Mouse (Mus musculus) neutrophil, adult 5-6 weeks (primary cell): ENCODE data around the gene Kcnab3. TPM values are rescaled to one million over a fixed set of nuclear protein-coding genes. Genes with fewer than 3 reads are reported as not detected.

Source experiments
- ATAC-seq: fragments of 151-379, 151-347 bp; 2 replicates; pipeline ENCODE4 v1.8.0; 2017; ENCODE audit warnings: mild to moderate bottlenecking, moderate TSS enrichment; ENCODE audit not compliant: insufficient number of reproducible peaks, poor library complexity, low FRiP score, severe bottlenecking; ENCODE audit errors: extremely low read depth
- total RNA-seq: library from RNA; stranded (forward); fragments of 200-1000 nt; gene quantifications from 2 replicates; pipeline ENCODE4 v1.2.3, GENCODE M21; 2017

Kcnab3 gene
- total RNA-seq, 1 experiment from 2014 or later, result 0.47 TPM

DNA sequence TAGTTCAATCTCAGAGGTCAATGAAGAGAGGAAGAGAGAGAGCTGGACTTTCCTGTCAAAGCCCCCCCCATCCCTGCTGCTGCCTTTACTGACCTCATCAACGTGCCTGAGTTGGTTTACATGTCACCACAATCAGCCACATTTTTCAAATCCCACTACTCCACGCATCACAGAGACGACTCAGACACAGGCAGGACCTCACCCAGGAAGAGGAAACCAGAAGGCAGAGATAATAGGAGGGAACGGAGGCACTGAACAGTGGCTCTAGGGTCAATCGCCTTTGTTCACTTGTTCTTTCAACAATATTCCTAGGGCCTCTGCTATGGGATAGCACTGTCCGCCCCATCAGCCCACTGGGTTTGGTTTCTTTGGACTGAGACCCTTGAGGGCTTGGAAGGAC is 1.6 kb downstream of the Kcnab3 start:
- ATAC-seq, result no peak

DNA sequence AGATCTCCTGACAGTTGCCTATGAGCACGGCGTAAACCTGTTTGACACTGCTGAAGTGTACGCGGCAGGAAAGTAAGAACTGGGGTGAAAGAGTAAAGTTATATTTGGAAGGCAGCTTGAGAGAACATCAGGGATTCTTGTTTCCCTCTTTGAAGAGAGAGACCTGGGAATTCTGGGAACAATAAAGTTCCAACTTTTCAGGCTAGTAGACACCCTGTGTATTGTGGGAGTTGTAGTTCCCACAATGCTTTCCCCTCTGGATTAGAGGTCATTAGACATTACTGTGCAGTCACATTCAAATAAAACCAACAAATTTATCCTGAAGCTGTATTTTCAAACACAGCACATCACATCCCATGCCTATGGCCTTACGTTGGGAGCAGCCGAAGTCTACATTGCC is 2.5 kb downstream of the Kcnab3 start:
- ATAC-seq, result no peak

DNA sequence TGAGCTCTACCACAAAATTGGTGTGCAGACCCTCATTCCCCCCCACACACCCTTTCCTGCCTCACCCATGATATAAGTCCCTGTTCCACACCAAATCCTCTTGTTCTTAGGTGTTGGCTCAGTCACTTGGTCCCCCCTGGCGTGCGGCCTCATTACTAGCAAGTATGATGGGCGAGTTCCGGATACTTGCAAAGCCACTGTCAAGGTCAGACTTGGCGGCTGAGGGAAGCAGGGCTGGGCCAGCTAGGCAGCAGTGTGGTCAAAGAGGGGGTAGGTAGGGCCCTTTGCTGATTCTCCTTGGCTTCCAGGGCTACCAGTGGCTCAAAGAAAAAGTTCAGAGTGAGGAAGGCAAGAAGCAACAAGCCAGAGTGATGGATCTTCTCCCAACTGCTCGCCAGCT is 5.1 kb downstream of the Kcnab3 start:
- no peak for ATAC-seq

DNA sequence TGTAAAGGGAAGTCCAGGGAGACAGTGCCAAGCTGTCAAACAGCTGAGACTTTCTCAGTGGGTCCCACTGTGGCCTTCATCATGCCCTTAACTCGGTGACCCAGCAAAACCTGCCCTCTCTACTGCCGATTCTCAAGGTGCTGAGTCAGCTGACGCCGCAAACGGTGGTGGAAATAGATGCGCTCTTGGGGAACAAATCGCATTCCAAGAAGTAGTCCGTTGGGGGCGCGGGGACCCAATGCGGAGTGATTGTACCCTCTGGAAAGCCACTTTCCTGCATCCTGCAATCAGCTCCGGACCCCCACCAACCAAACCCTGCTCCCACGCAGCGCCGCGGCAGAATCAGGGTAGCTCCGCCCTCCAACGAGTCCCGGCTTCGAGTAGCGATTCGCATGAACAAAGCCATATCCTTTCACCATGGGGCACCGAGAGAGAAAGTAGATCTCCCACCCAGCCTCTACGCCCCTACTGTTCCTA is 5.9 kb downstream of the Kcnab3 start:
- peak; percentile 69 for ATAC-seq

DNA sequence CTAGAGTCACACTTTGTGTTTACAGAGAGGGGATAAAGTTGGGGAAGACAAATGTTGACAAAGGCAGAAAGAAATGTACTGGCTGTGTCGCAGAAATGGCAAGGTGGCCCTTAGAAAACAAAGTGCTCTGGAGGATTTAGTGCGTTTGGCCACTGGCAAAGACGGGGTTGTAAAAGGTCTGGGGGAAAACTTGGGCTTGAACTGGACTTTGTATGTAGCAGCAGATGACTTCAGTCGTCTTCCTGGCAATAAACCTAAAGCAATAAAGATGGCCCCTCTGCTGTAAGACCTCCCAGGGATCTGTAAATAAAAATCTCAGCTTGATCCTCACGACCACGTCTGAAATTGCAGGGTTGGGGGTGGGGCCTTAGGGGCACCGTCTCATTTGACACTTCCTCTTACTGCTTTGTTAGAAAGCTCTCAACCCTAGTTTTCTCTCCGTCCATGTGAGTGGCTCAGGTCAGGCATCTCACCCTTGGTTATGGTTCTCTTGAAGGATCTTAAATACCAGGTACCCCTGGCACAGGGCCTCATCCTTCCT is 6.7 kb downstream of the Kcnab3 start:
- no peak for ATAC-seq

DNA sequence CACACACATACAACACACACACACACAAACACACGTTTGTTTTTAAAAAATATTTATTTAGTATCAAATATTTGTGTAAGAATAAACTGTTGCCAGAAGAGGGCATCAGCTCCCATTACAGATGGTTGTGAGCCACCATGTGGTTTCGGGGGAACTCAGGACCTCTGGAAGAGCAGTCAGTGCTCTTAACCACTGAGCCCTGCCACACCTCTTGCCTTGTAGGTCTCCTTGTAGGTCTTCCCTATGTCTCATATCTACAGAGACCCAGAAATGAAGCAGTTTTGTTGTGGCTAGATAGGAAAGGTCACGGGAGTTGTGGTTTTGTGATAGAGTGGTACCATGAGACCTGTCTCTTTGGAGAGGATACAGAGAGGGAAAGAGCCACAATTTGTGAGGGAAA is 7.9 kb downstream of the Kcnab3 start:
- ATAC-seq, result no peak

DNA sequence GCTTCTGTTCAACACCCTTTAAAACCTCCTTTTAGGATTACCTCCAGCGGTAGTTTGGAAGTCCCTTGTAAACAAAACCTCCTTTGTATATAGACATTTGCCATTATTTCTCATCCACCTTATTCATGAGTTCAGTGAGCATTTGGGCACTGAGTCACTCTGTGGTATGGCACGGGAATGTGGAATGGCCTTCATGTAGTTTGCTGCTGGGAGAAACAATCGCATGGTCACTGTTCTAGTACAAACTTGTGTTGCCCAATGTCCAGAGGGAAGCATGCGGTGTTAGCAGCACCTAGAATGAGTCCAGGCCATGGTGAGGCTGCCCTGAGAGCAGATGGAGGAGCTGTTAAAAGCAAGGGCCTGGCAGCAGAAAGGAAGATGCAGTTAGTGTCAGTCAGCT is 8.7 kb downstream of the Kcnab3 start:
- no peak for ATAC-seq

DNA sequence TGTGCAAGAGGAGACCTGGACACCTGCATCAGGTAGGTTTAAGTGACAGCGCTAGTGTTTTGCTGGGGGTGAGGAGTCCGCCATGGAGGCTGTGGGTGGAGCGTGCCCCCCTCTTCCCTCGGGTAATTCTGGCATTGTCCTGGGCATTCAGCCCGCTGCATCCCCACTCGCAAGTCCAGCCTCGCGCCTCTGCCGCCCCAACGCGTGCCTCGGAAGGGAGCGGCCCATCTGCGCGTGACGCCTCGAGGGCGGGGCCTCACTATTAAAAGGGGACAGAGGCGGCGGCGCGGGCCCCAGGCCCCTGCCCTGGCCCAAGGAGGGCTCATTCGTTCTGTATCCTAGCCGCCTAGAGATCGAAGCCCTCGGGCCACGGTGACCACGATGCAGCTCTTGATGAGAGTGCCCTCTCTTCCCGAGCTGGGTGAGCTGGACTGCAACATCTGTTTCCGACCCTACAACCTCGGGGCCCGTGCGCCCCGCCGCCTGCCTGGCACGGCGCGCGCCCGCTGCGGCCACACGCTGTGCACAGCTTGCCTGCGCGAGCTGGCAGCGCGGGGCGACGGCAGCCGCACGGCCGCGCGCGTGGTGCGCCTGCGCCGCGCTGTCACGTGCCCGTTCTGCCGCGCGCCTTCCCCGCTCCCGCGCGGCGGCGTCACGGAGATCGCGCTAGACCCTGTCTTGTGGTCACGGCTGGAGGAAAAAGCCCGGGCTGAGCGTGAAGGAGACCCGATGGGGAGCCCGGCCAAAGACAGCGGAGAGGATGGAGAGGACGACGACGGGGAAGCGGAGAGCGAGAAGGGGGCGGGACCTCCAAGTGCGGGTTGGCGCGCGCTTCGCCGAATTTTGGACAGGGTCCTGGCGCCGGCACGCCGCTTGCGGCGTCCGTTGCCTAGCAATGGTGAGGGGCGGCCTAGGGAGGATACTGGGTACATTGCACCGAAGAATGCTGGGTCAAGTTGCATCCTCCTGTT is 14.4 kb downstream of the Kcnab3 start, which contains the start of gene Rnf227:
Gene Rnf227, plus strand, starts transcription at position 301 of the 971 bp plus-strand sequence.
- ATAC-seq, result peak; percentile 21; the same call in 1 of the 2 replicates

DNA sequence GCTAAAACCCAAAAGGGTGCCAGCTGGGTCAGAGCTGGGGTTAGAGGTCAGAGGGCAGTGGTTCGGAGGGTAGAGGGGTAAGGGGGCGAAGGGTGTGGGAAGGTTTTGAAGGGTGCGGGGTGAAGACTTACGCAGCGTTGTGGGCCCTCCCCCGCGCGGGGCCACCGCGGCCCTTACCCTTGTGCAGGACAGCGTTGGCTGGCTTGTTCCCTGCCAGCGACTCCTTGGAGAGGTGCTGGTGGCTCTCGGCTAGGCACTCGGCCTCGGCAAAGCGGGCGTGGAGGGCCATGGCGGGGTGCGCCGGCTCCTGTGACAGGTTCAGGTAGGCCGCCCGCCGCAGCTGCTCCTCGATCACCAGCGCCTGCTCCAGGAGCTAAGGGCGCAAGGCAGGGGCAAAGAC is 20.4 kb downstream of the Kcnab3 start:
- ATAC-seq, result no peak

DNA sequence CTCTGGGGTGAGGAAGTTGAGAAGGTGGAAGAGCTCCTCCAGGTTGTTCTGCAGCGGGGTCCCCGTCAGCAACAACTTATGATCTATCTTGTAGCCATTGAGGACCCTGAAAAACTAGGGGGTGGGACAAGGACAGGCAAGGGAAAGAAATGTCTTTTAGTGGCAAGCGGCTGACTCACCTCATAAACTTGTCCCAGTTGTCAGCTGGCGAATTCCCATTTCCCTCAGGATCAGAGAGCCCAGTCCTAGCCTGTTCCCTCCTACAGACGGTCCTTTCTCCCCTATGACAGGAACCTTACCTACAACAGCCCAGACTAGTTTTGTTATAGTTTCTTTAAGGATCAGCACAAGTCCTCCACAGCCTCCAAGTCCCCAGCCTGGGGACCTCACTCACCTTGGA is 30.5 kb downstream of the Kcnab3 start:
- ATAC-seq, result no peak

DNA sequence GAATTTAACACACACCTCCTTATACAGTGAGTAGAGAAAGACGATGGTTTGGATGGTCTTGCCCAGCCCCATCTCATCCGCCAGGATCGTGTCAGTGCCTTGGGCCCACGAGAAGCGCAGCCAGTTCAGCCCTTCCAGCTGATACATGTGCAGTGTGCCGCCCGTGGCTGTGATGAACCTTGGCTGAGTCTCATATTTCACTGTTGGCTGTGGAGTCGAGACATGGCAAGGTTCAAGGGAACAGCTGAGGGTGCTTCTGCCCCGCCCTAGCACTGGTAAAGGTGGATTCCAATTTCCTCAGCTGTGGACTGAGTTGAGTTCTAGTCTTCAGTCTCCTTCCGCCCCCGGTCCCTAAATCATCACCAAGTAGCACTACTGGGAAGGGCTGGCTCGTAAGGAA is 31.6 kb downstream of the Kcnab3 start:
- ATAC-seq, result no peak

DNA sequence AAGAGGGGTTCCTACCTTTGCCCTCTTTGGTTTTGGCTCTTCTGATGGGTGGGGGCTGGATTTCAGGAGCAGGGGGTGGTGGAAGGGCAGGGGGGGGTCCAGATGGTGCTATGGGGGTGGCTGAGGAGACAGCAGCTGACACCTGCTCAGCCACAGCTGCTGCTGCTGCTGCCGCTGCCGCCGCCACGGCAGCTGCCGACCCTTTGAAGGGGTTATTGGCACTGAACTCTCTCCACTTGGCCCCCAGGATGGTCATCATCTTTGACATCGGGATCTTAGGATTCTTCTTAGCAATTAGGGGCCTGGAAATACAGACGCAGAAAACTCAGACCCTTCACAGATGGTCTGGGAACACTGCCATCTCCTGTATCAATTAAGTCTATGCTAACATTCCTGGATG is 36.0 kb downstream of the Kcnab3 start:
- ATAC-seq, result no peak

DNA sequence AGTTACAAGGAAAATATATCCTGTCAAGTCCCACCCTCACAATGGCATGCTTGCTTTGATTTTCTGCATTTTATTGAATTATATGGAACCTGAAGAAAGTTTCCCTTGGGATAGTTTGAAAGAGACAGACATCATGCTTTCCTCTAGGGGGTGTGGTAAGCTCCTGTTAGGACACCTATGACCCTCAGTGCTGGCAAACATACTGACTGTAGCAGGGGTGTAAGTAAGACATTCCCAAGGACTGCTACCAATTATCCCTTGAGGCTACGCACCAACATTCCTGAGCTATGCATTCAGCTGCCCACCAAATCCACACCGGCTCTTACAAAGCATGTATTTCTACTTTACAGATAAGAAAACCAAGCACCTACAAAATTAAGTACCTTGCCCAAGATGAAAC is 36.4 kb downstream of the Kcnab3 start:
- ATAC-seq, result no peak

DNA sequence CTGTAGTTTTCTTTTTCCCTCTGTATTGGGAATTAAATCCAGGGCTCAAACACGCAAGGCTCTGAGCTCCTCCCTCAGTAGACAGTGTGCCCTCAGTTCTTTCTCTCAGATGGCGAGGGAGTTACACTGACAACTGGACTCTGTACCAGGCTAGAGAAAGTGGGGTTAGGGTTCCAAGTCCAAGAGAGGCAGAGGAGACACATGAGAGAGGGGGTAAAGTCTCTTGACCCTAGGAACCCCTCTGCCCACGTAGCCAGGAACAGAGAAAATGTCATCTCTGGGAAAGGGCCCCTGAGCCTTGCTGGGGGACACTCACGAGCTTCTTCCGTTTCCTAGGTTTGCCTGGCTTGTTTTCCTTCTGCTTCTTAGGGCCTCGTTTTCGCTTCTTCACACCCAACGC is 38.3 kb downstream of the Kcnab3 start:
- no peak for ATAC-seq

DNA sequence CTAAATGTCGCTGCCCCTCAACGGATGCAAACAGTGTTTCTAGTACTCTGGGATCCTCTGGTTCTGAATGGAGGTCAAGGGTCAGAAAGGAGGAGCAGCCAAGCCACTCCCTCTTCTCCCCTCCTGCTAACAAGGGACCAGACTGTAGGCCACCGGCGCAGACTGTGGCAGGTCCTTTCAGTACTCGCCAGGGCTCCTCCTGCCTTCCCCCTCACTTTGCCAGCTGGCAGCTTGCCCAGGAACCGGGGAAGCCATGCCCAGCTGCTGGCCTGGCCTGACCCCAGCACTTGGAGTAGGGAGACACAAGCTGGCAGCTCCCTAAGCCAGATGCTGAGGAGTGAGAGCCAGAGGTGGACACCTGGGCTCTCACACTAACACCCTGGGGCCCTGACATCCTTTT is 38.9 kb downstream of the Kcnab3 start:
- no peak for ATAC-seq

DNA sequence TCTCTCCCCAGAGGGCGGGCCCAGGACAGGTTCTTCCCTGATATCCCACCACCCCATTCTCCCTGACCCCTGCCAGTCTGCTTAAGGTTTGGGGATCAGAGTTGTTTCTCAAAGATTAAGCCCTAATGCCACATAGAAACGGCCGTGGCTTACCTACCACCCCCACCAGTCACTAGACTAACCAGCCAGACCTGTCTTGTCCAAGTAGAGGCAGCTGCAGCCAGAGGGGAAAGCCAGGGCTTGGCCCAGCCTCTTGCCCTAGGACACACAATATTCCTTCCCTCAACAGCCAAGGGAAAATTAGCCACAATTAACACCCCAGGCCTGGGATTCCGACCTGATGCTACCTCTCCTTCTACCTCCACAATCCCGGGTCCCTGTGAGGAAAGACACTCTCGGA is 39.7 kb downstream of the Kcnab3 start:
- no peak for ATAC-seq

DNA sequence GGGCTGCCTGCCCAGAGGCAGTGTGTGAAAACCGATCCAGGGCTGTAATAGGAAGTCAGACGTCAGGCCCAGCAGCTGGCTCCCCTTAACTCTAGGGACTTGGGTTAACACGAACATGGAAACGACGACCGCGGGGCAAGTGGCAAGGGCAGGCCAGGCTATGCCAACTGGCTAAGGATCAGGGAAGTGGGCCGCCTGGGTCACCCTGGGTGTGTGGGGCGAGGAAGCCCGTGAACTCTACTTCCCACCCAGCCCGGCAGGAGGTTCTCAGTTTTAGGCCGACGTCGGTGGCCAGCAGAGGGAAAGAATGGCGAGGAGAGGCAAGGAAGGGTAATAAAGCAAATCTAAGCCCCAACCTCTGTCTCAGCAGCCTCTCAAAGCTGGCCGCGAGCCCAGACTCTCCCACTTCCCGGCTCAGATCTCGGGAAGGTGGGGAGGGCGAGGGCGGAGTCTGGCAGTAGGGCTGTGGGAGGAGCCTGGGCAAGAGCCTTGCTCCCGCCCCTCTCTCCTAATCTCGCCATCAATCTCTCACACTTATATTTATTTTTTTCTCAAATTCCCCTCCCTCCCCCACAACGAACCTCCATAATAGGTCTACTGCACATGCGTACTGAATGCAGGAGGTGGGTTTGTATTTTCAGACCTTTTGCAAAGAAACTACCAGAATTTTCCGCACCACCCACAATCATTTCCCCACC is 40.2 kb downstream of the Kcnab3 start:
- ATAC-seq, result peak; percentile 60

DNA sequence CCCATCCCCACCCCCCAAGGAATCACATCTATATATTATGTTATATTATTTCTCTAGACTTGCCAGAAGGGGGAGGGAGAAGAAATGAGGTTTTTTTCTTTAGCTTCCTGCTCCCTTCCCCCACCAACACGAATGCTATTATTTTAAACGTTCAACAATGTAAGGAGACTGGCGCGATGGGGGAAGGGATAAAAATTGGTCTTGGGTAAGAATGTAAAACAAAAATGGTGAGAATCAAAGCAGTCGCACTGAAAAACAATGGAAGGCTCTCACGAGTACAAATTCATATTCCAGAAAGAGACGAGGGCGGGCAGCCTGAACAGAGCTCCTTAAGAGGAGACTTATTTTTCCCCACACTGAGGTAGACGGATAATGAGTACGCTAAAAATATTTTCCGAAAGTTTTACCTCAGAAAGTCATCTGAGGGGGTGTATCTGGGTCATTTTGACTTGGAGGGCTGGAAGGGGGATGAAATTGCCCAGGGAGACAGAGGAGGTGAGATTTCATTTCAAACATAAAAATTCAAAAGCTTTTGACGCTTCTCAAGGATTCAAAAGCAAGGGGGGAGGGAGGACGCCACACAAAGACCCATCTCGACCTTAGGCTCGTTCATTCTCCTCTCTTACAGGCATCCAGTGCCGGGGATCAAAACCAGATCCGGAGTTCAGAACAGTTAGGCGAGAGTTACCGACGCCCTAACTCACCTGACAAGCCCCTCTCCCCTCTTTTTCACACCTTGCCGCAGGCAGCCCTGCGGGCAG is 41.0 kb downstream of the Kcnab3 start:
- no peak; the same call in 1 of the 2 replicates for ATAC-seq
